Mouse (Mus musculus) lung, postnatal 0 days (tissue): ENCODE measurements at regions not wholly inside any gene's neighbourhood (a gene's known extent, or its start where the extent isn't known, plus 50 kb on each side); places are given as distances from the start of the nearest gene placed in this dataset.

Experiments
- CTCF ChIP-seq: IDR thresholded peaks from 2 replicates; pipeline ENCODE4 v1.5.1; 2016; ENCODE audit warnings: antibody characterized with exemption, mild to moderate bottlenecking
- EP300 ChIP-seq: IDR thresholded peaks from 2 replicates; pipeline ENCODE4 v1.6.1; 2016; ENCODE audit warnings: antibody characterized with exemption, mild to moderate bottlenecking, control low read depth

GRCm38 (mm10) chr17:47118010-47118409, 107.7 kb upstream of the Ubr2 start:
- TF ChIP-seq CTCF, result no peak
- no peak for TF ChIP-seq EP300
